Mouse (Mus musculus): ENCODE measurements around the gene Tnk1. TPM values are rescaled to one million over a fixed set of nuclear protein-coding genes. Genes with fewer than 3 reads are reported as not detected.

Gene Tnk1
- total RNA-seq (2021) = under 1 TPM in 1 of 2 experiments, not detected in 1; 0.11 TPM
- long read RNA-seq, experiment 1 = 0 reads
- long read RNA-seq, experiment 2 = 0 reads

DNA sequence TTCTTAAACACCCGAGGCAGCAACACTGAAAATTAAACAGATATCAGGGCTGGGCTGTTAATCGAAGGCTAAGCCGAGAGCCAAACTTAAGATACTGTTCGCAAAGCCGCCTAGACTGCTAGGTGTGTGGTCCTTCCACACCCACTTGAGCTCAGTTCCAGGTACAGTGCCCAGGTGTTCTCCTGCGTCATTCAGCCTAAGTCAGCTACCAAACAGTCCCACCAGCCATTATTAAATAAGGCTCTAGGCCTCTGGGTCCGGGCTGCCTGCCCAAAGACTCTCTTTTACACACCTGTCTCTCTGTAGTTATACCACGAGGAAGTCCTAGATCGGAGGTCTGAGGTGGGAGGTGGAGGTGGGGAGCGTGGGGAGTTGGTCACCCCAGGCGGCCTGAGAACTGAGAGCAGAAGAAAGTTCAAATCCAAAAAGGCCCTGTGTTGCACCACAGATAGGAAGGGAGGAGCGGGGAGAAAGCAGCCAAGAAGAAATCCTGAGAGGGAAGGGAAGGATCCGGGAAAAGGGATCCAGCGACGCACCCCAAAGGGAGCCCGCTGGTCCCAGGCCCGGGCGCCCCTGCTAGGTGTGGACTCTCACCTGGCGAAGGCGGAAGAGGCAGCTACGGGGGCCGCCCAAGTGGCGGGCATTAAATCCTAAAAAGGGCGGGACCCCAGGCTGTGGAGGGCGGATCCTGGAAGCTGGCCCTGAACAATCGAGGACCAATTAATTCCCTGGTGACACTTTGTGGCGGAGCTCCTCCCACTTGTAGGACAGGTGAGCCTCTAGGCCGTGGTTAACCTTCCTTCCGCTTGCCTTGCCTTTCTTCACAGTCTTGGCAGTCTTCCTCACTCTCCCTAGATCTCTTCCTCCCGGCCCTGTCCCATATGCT, at the start of gene Tnk1:
Tnk1 (minus strand) TSS at position 618 of the 886 bp plus-strand sequence.
- DNase-seq = no peak
- H3K4me3 ChIP-seq = no peak within 1 kb of the TSS
- intact Hi-C loops (cut with DNase I) = no loop called here
- TF ChIP-seq CTCF (IDR thresholded peaks at IDR 0.05) = no peak
- no peak within 1 kb of the TSS for H3K27ac ChIP-seq

DNA sequence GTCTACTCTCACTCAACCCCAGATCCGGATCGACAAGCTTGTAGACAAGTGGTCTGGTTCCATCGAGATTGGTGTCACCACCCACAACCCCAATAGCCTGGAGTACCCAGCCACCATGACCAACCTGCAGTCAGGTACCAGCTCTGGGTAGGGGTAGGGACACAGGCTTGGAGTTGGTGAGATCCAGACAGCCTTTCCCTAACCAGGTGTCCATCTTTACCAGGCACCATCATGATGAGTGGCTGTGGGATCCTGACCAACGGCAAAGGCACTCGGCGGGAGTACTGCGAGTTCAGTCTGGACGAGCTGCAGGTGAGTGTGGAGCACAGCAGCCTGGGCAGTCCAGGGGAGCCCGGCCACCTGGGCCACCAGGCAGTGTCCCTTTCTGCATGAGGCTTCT, 45.8 kb upstream of the Tnk1 start:
- TF ChIP-seq CTCF (IDR thresholded peaks at IDR 0.05) = no peak
- intact Hi-C loops (cut with DNase I) = no loop called here
- no peak overlapping the region for H3K27ac ChIP-seq
- H3K4me3 ChIP-seq = no peak overlapping the region
- DNase-seq = no peak

DNA sequence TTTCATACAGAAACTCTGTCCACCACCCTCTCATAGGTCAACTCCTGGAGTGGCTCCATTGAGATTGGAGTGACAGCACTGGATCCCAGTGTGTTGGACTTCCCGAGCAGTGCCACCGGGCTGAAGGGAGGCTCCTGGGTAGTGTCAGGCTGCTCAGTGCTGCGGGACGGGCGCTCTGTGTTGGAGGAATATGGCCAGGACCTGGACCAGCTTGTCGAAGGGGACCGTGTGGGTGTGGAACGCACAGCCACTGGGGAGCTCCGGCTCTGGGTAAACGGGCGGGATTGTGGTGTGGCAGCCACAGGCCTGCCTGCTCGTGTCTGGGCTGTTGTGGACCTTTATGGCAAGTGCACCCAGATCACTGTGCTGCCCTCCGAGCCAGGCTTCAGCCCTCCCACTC, 44.4 kb upstream of the Tnk1 start:
- no peak for DNase-seq
- peak overlapping the region; percentile 93 for H3K4me3 ChIP-seq
- intact Hi-C loops (cut with DNase I) = no loop called here
- TF ChIP-seq CTCF (IDR thresholded peaks at IDR 0.05) = no peak
- no peak overlapping the region for H3K27ac ChIP-seq

DNA sequence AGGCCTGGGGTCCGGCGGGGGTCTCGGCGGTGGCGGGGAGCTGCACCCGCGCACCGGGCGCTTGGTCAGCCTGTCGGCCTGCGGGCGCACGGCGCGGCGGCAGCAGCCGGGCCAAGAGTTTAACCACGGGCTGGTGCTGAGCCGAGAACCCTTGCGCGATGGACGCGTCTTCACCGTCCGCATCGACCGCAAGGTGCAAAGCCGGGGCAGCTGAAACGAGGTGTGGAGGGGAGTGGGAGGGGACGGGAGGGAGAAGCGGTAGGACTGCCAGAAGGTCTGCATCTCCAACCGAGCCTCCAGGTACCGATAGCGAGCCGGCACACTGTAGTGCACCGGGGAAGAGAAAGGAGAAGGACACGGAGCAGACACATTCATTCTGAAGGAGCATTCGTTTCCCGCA, 43.5 kb upstream of the Tnk1 start:
- intact Hi-C loops (cut with DNase I) = loop anchor here (2.0 kb wide), 1 partner anchor 21 kb away; the partner anchor contains the start of gene Kctd11
- peak overlapping the region; percentile 99 for H3K27ac ChIP-seq
- no peak for DNase-seq
- no peak for TF ChIP-seq CTCF (IDR thresholded peaks at IDR 0.05)
- peak overlapping the region; percentile 93 for H3K4me3 ChIP-seq

DNA sequence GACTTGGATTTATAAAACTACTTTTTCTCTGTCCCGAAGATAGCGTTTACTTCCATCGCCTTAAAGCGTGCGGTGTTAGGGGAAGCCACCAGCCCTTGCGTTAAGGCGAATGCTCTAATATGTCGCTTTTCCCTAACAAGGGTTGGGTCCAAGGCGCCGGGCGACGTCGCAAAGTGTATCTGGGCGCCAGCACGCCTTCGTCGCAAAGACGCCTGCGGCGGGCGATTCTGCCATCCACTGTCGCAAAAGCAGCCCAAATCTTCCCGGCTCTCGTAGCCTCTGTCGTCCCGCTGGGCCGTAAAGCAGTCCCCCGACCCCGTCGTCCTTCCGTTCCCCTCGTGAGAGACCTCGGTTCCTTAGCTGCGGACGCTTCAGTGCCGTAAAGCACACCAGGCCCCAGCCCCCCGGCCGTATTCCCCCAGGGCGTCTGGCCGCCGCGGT, 42.9 kb upstream of the Tnk1 start:
- TF ChIP-seq CTCF (IDR thresholded peaks at IDR 0.05) = no peak
- intact Hi-C loops (cut with DNase I) = loop anchor here (2.0 kb wide), 1 partner anchor 21 kb away; the partner anchor contains the start of gene Kctd11
- DNase-seq = peak; percentile 97
- H3K4me3 ChIP-seq = peak overlapping the region; percentile 93
- H3K27ac ChIP-seq = peak overlapping the region; percentile 99

DNA sequence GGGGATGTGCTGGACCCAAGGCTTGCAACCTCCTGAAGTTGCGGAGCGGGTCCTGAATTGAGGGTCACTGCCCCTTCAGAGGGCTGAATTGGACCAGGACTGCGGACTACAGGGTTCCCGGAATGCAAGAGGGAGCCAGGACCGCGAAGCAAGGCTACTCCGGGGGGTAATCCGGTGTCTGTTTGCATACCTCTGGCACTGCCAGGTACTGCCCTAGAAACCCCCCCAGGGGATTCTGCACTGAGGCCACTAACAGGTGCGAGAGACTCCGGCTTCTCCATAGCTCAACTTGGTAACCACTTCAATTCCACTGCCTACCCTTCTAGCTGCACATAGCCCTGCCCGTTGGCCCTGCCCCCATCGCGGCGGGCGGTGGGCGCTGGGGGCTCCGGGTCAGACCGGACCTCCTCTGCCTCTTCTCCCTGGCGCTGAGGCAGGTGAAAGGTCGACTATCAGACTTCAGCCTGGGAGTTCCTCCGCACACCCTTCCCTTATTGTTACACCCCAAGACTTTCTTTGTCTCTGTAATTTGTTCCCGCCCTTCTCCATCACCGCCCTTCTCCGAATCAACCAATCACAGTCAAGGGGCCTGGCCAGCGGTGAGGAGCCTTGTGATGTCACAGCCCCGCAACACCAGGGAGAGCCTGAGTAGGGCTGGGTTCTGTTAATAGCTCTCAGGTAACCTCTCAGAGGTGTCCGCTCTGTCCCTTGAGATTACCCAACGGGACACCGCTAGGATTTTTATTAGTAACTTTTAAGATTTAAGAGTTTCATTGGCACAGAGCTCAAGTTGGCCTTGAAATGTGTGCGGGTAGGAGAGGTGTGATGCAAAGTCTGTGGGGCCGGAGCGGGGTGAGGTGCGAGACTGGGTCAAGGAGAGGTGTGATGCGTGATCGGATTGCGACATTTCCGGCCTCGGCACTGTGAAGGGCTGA, 42.2 kb upstream of the Tnk1 start, which contains the start of the genes 2810408A11Rik and Neurl4:
2810408A11Rik (minus strand) TSS at position 517 of the 935 bp plus-strand sequence.
Neurl4 (plus strand) TSS at position 602 of the 935 bp plus-strand sequence.
- no peak for TF ChIP-seq CTCF (IDR thresholded peaks at IDR 0.05)
- DNase-seq = peak; percentile 91
- H3K27ac ChIP-seq = peak within 1 kb of the TSS; percentile 99
- H3K4me3 ChIP-seq = peak within 1 kb of the TSS; percentile 93
- intact Hi-C loops (cut with DNase I) = loop anchor here (2.0 kb wide), 1 partner anchor 20 kb away; the partner anchor contains the start of gene Kctd11

DNA sequence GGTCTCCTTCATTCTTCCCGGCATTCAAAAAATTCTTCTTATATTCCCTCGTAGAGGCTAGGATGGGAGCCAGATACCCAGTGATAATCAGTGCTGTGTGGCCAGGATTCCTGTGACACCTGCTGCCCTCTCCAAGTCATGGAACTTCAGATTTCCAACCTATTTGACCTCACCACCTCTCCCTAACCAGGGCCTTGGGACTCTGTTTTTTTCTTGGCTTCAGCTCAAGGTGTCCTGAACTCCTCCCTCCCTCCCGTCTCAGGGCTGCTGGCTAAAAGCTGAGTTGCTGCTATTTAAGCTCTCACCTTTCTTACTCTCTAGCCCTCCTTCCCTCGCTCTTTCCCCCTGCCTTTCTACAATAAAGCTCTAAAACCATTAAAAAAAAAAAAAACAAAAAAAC, 41.3 kb upstream of the Tnk1 start:
- Histone ChIP-seq H3K4me3 (peak overlapping the region; percentile 93), H3K27ac (no peak overlapping the region; the same call in 1 of the 2 replicates)
- intact Hi-C loops (cut with DNase I) = loop anchor here (2.0 kb wide), 1 partner anchor 19 kb away; the partner anchor contains the start of gene Kctd11
- DNase-seq = no peak
- TF ChIP-seq CTCF (IDR thresholded peaks at IDR 0.05) = no peak

DNA sequence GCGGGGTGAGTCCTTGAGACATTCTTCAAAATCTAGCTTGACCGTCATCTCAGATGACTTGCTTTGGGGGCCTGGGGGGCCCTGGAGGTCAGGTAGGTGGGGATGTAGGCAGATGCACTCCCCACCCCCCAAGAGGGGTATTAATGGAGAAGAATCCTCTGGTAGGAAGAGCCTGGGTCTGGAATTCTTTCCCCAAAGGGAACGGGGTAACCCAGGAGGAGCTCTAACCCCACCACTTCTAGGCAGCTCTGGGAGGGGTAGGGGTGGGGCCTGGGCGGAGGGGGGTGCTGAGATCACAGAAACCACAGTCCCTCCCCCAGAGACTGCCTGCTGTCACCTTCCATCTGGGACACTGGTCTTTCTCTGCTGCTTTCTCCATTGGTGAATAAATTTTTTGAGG, 36.8 kb upstream of the Tnk1 start, which contains the start of gene Acap1:
Acap1 (minus strand) TSS at position 249 of the 400 bp plus-strand sequence.
- H3K27ac ChIP-seq = no peak within 1 kb of the TSS

DNA sequence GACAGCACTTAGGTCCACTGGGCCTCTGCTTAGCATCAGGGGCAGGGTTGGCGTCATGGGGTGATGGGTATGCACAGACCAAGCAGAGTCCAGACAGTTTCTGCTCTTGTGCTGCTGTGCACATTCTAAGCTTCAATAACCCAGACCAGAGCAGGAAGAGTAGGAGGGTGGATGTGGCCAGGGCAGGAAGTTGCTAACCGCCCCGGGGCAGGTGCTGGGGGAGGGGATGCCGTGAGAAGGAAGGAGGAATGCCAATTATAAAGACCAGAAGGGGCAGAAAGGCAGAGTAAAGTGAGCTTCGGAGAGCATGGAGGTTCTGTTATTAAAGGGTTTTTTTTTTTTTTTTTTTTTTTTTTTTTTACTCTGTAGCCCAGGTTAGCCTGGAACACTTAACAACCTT, 36.1 kb upstream of the Tnk1 start:
- H3K27ac ChIP-seq = no peak overlapping the region
- H3K4me3 ChIP-seq = no peak overlapping the region
- intact Hi-C loops (cut with DNase I) = no loop called here
- DNase-seq = no peak
- TF ChIP-seq CTCF (IDR thresholded peaks at IDR 0.05) = no peak

More for the DNA sequence above, 36.8 kb upstream of the Tnk1 start, which contains the start of gene Acap1:
- no peak for TF ChIP-seq CTCF (IDR thresholded peaks at IDR 0.05)
- H3K4me3 ChIP-seq = no peak within 1 kb of the TSS
- intact Hi-C loops (cut with DNase I) = no loop called here
- no peak for DNase-seq

DNA sequence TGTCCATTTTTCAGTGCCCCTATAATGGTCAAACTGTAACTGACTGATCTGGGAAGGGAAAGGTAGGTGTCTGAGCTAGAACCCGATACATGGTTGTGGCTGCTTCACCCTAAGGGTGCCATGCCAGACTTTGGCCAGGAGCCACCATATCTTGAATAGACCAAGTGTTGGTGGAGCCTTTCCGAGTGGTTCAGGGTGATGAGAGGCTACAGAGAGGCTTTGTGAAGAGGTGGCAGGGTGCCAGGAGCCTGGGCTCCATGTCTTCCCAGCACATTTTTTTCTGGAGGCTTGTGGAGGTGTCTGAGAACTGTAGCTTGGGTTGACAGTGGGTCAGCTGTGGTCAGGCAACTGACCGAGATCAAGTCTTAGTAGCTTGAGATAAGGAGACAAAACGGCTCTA, 33.0 kb upstream of the Tnk1 start:
- no peak for DNase-seq
- no peak for TF ChIP-seq CTCF (IDR thresholded peaks at IDR 0.05)
- Histone ChIP-seq H3K4me3 (no peak overlapping the region), H3K27ac (no peak overlapping the region)
- intact Hi-C loops (cut with DNase I) = no loop called here

DNA sequence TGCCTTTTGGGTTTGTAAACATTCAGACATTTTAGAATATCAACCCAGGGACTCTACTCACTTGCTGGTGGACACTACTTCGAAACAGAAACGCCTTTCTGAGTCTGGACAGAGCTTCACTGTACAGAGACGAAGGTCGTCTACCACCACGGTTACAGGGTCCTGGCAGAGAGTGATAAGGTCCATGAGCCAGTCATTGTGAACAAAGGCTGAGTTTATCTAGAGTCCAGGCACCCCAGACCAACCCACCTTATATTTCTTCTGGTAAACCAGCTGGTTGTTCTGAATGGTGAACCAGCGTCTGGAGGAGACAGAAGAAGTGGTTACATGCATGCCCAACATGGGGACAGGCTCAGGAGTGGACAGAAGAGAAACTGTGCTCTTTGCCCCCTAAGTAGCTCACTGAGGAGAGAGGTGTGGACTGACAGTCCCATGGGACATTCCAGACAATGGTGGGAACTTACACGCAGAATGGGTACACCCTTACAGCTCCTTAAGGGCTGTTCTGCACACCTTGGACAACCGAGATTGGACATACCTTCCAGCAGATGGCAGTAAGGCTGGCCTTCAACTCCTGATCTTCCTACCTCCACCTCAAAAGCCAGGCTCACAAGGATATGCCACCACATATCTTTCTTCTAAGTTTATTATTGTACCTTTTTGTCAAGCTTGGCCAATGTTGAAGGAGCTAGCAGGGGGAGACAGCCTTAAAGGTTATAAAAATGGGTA, 28.5 kb upstream of the Tnk1 start:
- no peak overlapping the region for H3K4me3 ChIP-seq
- intact Hi-C loops (cut with DNase I) = no loop called here
- TF ChIP-seq CTCF (IDR thresholded peaks at IDR 0.05) = peak; percentile 55
- no peak for DNase-seq
- peak overlapping the region; percentile 28; the same call in 1 of the 2 replicates for H3K27ac ChIP-seq
